Mouse (Mus musculus) C2C12 (cell line): ENCODE data around the gene Igf2r. TPM values are rescaled to one million over a fixed set of nuclear protein-coding genes. Genes with fewer than 3 reads are reported as not detected.

Experiments
- H3K27me3 ChIP-seq: one replicate; pipeline ENCODE4 v1.6.1; 2011; ENCODE audit not compliant: control insufficient read depth, insufficient read depth, insufficient read length
- H3K36me3 ChIP-seq: one replicate; pipeline ENCODE4 v1.6.1; 2011; ENCODE audit not compliant: control insufficient read depth, insufficient read depth
- H3K4me3 ChIP-seq: one replicate; pipeline ENCODE4 v1.5.1; 2011; ENCODE audit warnings: mild to moderate bottlenecking, control low read depth; ENCODE audit not compliant: poor library complexity, insufficient read depth, severe bottlenecking
- H3K79me2 ChIP-seq: one replicate; pipeline ENCODE4 v1.6.1; 2011; ENCODE audit not compliant: control insufficient read depth, insufficient read depth
- H3K79me3 ChIP-seq: one replicate; pipeline ENCODE4 v1.6.1; 2011; ENCODE audit warnings: low read depth, control low read depth
- H3ac ChIP-seq: one replicate; pipeline ENCODE3; 2011; ENCODE audit warnings: low read depth; ENCODE audit not compliant: control insufficient read depth, insufficient read length
- CEBPB ChIP-seq: IDR thresholded peaks from one replicate; pipeline ENCODE4 v1.6.1; 2011; ENCODE audit warnings: low read depth, mild to moderate bottlenecking, control low read depth, moderate library complexity
- CTCF ChIP-seq: IDR thresholded peaks from one replicate; pipeline ENCODE4 v1.5.1; 2011; ENCODE audit not compliant: control insufficient read depth, insufficient read depth, insufficient read length
- FOSL1 ChIP-seq: IDR thresholded peaks from one replicate; pipeline ENCODE4 v1.8.0; 2011; ENCODE audit warnings: mild to moderate bottlenecking, low read length; ENCODE audit not compliant: poor library complexity, insufficient read depth, severe bottlenecking
- MAX ChIP-seq: IDR thresholded peaks from one replicate; pipeline ENCODE4 v1.6.1; 2011; ENCODE audit warnings: mild to moderate bottlenecking, control low read depth
- MYOD1 ChIP-seq: IDR thresholded peaks from one replicate; pipeline ENCODE4 v1.6.1; 2011; ENCODE audit warnings: low read depth; ENCODE audit not compliant: control insufficient read depth, insufficient read length
- MYOG ChIP-seq: IDR thresholded peaks from one replicate; pipeline ENCODE4 v1.6.1; 2011; ENCODE audit not compliant: control insufficient read depth, insufficient read length; ENCODE audit errors: extremely low read depth
- USF1 ChIP-seq: IDR thresholded peaks from one replicate; pipeline ENCODE4 v1.6.1; 2011; ENCODE audit warnings: low read depth, mild to moderate bottlenecking, control low read depth, moderate library complexity
- polyA plus RNA-seq: library from polyadenylated mRNA; unstranded; fragments of >200 nt; fragmentation: generic; extraction: Trizol; gene quantifications from one replicate; pipeline ENCODE4 v1.2.1, GENCODE M21; 2012; ENCODE audit warnings: missing spikeins

The Igf2r gene
- polyA plus RNA-seq, 1 experiment, result 2.3 TPM

DNA sequence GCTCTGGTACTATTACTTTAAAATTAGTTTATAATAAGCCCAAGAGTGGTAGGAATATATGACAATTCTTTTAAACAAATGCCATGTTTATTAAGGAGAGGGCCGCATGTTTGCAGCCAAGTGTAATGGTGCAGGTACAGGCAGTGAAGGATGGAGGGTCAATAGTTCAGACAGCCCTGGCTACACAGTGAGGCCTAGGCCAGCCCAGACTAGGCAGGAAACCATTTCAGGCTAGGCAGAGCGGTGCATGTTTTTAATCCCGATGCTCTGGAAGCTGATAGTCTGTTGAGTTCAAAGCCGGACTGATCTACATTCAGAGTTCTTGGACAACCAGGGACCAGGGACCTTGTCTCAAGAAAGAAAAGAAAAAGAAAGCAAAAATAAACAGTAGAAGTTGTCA lies 17.8 kb downstream of the Igf2r start:
- no peak overlapping the region for H3K4me3 ChIP-seq
- H3K79me3 ChIP-seq, result no peaks in the 10 kb centered on the region
- TF ChIP-seq MYOD1 (no peak), FOSL1 (no peak), MAX (no peak), MYOG (no peak), CEBPB (no peak), USF1 (no peak), CTCF (no peak)

DNA sequence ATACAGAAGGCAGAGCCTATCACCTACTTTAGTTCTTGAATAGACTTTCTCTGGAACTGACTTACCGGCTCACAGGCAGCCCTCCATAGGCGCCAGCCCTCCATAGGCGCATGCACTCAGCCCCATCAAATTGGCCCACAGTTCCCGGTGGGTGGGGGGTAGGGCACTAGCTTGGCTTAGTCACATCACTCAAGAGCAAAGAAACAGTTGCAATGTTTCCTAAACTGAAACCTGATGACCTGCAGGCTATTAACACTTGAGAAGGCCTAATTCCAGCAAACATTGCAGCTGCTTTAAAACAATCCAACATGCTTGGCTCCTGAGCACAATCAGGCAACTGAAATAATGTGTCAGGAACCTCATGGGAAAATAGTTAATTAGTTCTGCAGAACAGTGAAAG lies 18.2 kb downstream of the Igf2r start:
- H3K36me3 ChIP-seq, result no peaks in the 10 kb centered on the region
- H3K27me3 ChIP-seq, result no peaks in the 10 kb centered on the region
- no peak overlapping the region for H3ac ChIP-seq
- H3K4me3 ChIP-seq, result no peak overlapping the region
- no peaks in the 10 kb centered on the region for H3K79me2 ChIP-seq
- H3K79me3 ChIP-seq, result no peaks in the 10 kb centered on the region
- peak; percentile 49 for TF ChIP-seq MYOD1
- TF ChIP-seq CEBPB, result no peak
- TF ChIP-seq FOSL1, result no peak
- TF ChIP-seq MYOG, result no peak
- TF ChIP-seq USF1, result no peak
- no peak for TF ChIP-seq MAX
- TF ChIP-seq CTCF, result no peak

More for the DNA sequence above, 17.8 kb downstream of the Igf2r start:
- Histone ChIP-seq H3ac (no peak overlapping the region), H3K27me3 (no peaks in the 10 kb centered on the region), H3K79me2 (no peaks in the 10 kb centered on the region), H3K36me3 (no peaks in the 10 kb centered on the region)

DNA sequence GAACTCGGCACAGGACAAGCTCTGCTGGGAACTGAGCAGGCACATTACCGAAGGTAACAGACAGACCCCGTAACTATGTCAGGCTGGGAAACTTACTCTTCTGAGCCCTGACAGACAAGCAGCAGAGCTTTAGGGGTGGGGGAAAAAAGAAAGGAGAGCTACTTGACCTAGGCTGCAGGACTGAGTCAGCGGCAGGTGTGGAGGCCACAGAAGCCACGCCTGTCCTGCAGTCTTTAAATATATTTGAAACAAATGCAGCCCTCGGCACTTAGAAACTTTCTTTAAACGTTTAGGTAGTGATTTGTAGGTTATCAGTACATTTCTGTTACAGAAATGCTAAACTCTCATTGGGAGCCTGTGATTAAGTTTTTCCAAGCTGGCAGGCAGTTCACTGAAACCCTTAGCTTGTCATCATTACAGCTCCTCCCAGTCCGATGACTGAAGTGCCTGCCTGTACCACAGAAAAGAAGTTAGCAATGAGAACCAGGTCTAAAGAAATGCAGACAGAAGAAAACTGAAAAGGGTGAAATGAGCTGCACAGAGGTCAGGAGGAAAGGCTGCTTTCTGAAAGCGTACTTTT lies 18.8 kb downstream of the Igf2r start:
- Histone ChIP-seq H3K27me3 (no peaks in the 10 kb centered on the region), H3ac (no peak overlapping the region), H3K79me3 (no peaks in the 10 kb centered on the region), H3K36me3 (no peaks in the 10 kb centered on the region), H3K4me3 (no peak overlapping the region), H3K79me2 (no peaks in the 10 kb centered on the region)
- TF ChIP-seq FOSL1 (no peak), MYOD1 (peak; percentile 53)

DNA sequence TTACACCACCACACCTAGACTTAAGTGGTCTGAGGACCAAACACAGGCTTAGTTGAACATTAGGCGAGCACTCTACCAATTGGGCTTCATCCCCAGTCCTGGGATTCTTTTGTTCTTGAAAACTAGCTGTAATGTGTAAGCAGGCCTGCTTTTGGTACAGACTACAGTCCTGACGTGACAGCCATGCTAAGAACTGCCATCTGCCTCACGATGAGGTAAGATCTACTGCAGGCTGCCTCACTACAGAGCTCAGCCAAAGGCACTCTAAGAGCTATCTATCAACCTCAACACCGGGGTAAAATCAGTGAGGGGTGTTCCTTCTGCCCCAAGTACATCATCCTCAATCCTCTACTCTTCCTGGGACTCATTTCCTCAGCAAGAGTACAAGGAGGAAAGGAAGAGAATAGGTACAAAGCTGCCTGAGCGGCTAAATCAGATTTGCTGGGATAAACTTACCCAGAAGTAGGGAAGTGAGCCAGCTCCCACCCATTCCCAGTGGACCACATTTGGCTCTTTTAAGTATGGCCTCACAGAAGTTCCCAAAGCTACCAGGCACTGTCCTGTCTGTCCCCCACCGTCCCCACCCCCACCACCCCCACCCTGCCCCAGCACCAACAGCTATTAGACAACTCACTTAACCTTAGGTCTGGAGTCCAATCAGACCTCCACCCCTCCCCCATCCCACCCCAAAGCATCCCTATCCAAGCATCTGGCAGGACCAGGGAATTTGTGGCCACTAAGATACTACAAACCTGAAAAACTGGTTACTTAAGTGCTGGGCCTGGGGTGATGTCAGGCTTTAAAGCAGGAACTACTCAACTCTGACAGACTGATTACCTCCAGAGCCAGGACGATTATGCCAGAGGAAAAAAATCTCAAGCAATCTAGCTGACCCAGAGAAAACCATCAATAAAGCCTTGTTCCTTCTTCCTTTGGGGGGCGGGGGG lies 19.8 kb downstream of the Igf2r start:
- TF ChIP-seq MYOD1 (no peak), CTCF (no peak), MAX (no peak), MYOG (no peak)
- no peak overlapping the region for H3K4me3 ChIP-seq
- no peaks in the 10 kb centered on the region for H3K36me3 ChIP-seq
- no peak overlapping the region for H3ac ChIP-seq
- H3K27me3 ChIP-seq, result no peaks in the 10 kb centered on the region
- H3K79me2 ChIP-seq, result no peaks in the 10 kb centered on the region
- H3K79me3 ChIP-seq, result no peaks in the 10 kb centered on the region

DNA sequence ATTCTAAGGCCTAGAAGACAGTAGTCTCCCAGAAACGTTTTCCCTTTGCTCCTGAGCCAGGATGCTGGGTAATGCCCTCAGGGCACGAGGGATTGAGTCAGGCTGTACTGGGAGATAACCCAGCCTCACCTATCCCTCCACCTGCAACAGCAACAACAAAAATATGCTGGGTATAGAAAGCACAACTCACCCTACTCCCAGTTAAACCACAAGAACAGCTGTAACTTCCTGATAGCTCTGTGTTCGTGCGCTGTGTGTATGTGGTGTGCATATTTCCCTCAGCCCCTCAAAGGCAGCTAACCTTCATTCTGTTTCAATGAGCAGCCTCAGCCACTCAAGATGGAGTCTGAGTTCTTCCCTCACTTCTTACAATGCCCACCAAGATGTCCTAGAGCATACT lies 23.7 kb downstream of the Igf2r start:
- Histone ChIP-seq H3K27me3 (no peaks in the 10 kb centered on the region), H3K79me3 (peaks cover 1% of the 10 kb centered on the region), H3K4me3 (no peak overlapping the region), H3ac (no peak overlapping the region), H3K36me3 (no peaks in the 10 kb centered on the region), H3K79me2 (no peaks in the 10 kb centered on the region)
- TF ChIP-seq MYOG (no peak), CTCF (no peak), MYOD1 (no peak), MAX (no peak), USF1 (no peak), FOSL1 (no peak), CEBPB (no peak)
